Mouse (Mus musculus) layer of hippocampus, adult 18-20 months (tissue): ENCODE data around the gene Emc3. TPM values are rescaled to one million over a fixed set of nuclear protein-coding genes. Genes with fewer than 3 reads are reported as not detected.

Experiments used
- microRNA-seq, 2 experiments: library from miRNA; unstranded; fragments of <30 nt; microRNA quantifications; one replicate each; pipeline ENCODE4 v1.2.0; 2021
- total RNA-seq, 2 experiments: library from RNA; stranded (reverse); gene quantifications; 2 replicates each; pipeline ENCODE4 v1.2.3; 2021

Emc3 gene
- total RNA-seq, 2 experiments from 2014 or later = 77.4 to 78.1 TPM

Small RNA genes lying within 50 kb of the gene (microRNA-seq; reads per million reads assigned to microRNA genes)
- 0 reads per million in 2 experiments for gene Gm23365

Other genes with a start within 250 kb of the Emc3 start
- 10 to 100 TPM; 15.9 to 18.5 TPM for gene Cpne9, start 249.3 kb downstream of the Emc3 start, total RNA-seq
- 10 to 100 TPM; 37.7 to 37.8 TPM for gene Brpf1, start 224.5 kb downstream of the Emc3 start, total RNA-seq
- 1 to 10 TPM; 6.8 to 7.9 TPM for gene Ogg1, start 204.7 kb downstream of the Emc3 start, total RNA-seq
- gene Camk1, start 187.7 kb downstream of the Emc3 start, total RNA-seq = 10 to 100 TPM; 51.8 to 53.2 TPM
- 10 to 100 TPM; 47.3 to 51.0 TPM for gene Tada3, start 153.8 kb downstream of the Emc3 start, total RNA-seq
- 100 to 1,000 TPM; 302 to 314 TPM for gene Arpc4, start 153.5 kb downstream of the Emc3 start, total RNA-seq
- gene Ttll3, start 142.4 kb downstream of the Emc3 start, total RNA-seq = 10 to 100 TPM; 14.8 to 17.6 TPM
- 10 to 100 TPM; 28.6 to 30.3 TPM for gene Rpusd3, start 112.3 kb downstream of the Emc3 start, total RNA-seq
- not detected for gene Cidec, start 95.9 kb downstream of the Emc3 start, total RNA-seq
- gene Jagn1, start 89.1 kb downstream of the Emc3 start, total RNA-seq = 10 to 100 TPM; 40.7 to 47.7 TPM
- gene Il17re, start 73.2 kb downstream of the Emc3 start, total RNA-seq = under 1 TPM in 1 of 2 experiments, not detected in 1; 0.18 TPM
- 1 to 10 TPM; 4.1 to 4.2 TPM for gene Il17rc, start 60.2 kb downstream of the Emc3 start, total RNA-seq
- gene Creld1, start 48.4 kb downstream of the Emc3 start, total RNA-seq = 100 to 1,000 TPM; 106 to 111 TPM
- 10 to 100 TPM; 50.5 to 55.0 TPM for gene Prrt3, start 29.7 kb downstream of the Emc3 start, total RNA-seq
- 1 to 10 TPM; 1.7 to 2.7 TPM for gene Fancd2, start within 50 bp of the Emc3 start, total RNA-seq
- gene Fancd2os, start 69.1 kb upstream of the Emc3 start, total RNA-seq = under 1 TPM; 0.27 to 0.41 TPM
- 100 to 1,000 TPM; 221 to 222 TPM for gene Brk1, start 73.1 kb upstream of the Emc3 start, total RNA-seq
- 10 to 100 TPM; 44.3 to 48.5 TPM for gene Vhl, start 92.3 kb upstream of the Emc3 start, total RNA-seq
- gene Irak2, start 106.8 kb upstream of the Emc3 start, total RNA-seq = 10 to 100 TPM; 21.1 to 27.2 TPM
- gene Tatdn2, start 165.4 kb upstream of the Emc3 start, total RNA-seq = 10 to 100 TPM; 54.4 to 60.9 TPM
- not detected for gene Ghrl, start 188.2 kb upstream of the Emc3 start, total RNA-seq
- gene Sec13, start 209.1 kb upstream of the Emc3 start, total RNA-seq = 10 to 100 TPM; 73.3 to 75.9 TPM